Mouse (Mus musculus) CH12.LX (cell line): ENCODE data around the gene Apln. TPM values are rescaled to one million over a fixed set of nuclear protein-coding genes. Genes with fewer than 3 reads are reported as not detected.

ENCODE experiments used
- DNase-seq: peaks from one replicate; pipeline ENCODE4 v3.0.0-alpha.2; 2013; ENCODE audit errors: extremely low read depth
- H3K27ac ChIP-seq: 2 replicates; pipeline ENCODE4 v1.5.1; 2012; ENCODE audit warnings: low read depth, mild to moderate bottlenecking, control low read depth, moderate library complexity; ENCODE audit not compliant: insufficient read depth
- H3K27me3 ChIP-seq: replicated peaks from 2 replicates; pipeline ENCODE3; 2012; ENCODE audit warnings: inconsistent platforms
- H3K36me3 ChIP-seq, 2 experiments: replicated peaks in 1 of 2; 2 replicates each; pipeline versions ENCODE3 to v1.6.1; 2012; ENCODE audit warnings: inconsistent platforms in 1 of 2, low read length in 1 of 2, mild to moderate bottlenecking in 1 of 2, mixed read lengths in 1 of 2, moderate library complexity in 1 of 2; ENCODE audit not compliant: control insufficient read depth in 1 of 2, insufficient read depth in 1 of 2
- H3K4me1 ChIP-seq, 2 experiments: 2 replicates each; pipeline ENCODE4 v1.6.1; 2012; ENCODE audit warnings: inconsistent platforms in 1 of 2, moderate library complexity in 1 of 2; ENCODE audit not compliant: insufficient read depth in 2 of 2, control insufficient read depth in 1 of 2
- H3K4me2 ChIP-seq: 2 replicates; pipeline ENCODE4 v1.6.1; 2012; ENCODE audit warnings: low read depth, mild to moderate bottlenecking, control low read depth; ENCODE audit not compliant: poor library complexity, insufficient read depth, severe bottlenecking
- H3K4me3 ChIP-seq, 3 experiments: fragments of 150-350 bp in 1 of 3; sonication (generic) in 1 of 3; replicated peaks in 1 of 3; 2 replicates each; pipeline versions ENCODE3 to v1.5.1; 2011 to 2012; ENCODE audit warnings: low read depth in 2 of 3, low read length in 2 of 3, mild to moderate bottlenecking in 2 of 3, moderate library complexity in 2 of 3, control low read depth in 1 of 3, improper control_type of control experiment in 1 of 3, inconsistent platforms in 1 of 3, mixed read lengths in 1 of 3; ENCODE audit not compliant: poor library complexity in 1 of 3
- H3K79me2 ChIP-seq: replicated peaks from 2 replicates; pipeline ENCODE4 v1.6.1; 2012; ENCODE audit warnings: mild to moderate bottlenecking, moderate library complexity; ENCODE audit not compliant: control insufficient read depth, poor library complexity, insufficient read depth, severe bottlenecking; ENCODE audit errors: extremely low read depth
- H3K9ac ChIP-seq: 2 replicates; pipeline ENCODE4 v1.6.1; 2012; ENCODE audit warnings: low read depth, mild to moderate bottlenecking, control low read depth, moderate library complexity; ENCODE audit not compliant: insufficient read depth
- H3K9me3 ChIP-seq: replicated peaks from 2 replicates; pipeline ENCODE3; 2012; ENCODE audit warnings: low read length, inconsistent platforms, mixed read lengths
- ETS1 ChIP-seq: conservative IDR thresholded peaks from 2 replicates; pipeline ENCODE4 v1.6.1; 2012; ENCODE audit warnings: low read depth, mild to moderate bottlenecking, inconsistent platforms, low read length, improper control_type of control experiment, moderate library complexity
- POLR2A ChIP-seq: IDR thresholded peaks from 2 replicates; pipeline ENCODE4 v1.6.1; 2011; ENCODE audit warnings: low read depth, mild to moderate bottlenecking, improper control_type of control experiment, low read length
- POLR2AphosphoS2 ChIP-seq: IDR thresholded peaks from 2 replicates; pipeline ENCODE4 v1.6.1; 2011; ENCODE audit warnings: low read depth, low read length, improper control_type of control experiment
- RAD21 ChIP-seq: IDR thresholded peaks from 2 replicates; pipeline ENCODE4 v1.6.1; 2011; ENCODE audit warnings: low read depth, mild to moderate bottlenecking, low read length, improper control_type of control experiment, moderate library complexity
- USF1 ChIP-seq: IDR thresholded peaks from 2 replicates; pipeline ENCODE4 v1.6.1; 2014; ENCODE audit warnings: low read depth, mild to moderate bottlenecking, inconsistent platforms, low read length, improper control_type of control experiment
- USF2 ChIP-seq: conservative IDR thresholded peaks from 2 replicates; pipeline ENCODE4 v1.6.1; 2011; ENCODE audit warnings: low read depth, low read length, improper control_type of control experiment
- ZNF384 ChIP-seq: IDR thresholded peaks from 2 replicates; pipeline ENCODE4 v1.6.1; 2012; ENCODE audit warnings: low read depth, low read length, improper control_type of control experiment, inconsistent platforms
- dilution Hi-C: fragments of 300-500 bp; cut with MboI; formaldehyde crosslinking; loops from 2 replicates; pipeline ENCODE4 v1.14.3; 2020; ENCODE audit warnings: low sequenced_read_pairs; ENCODE audit not compliant: extremely low pct_unique_long_range_greater_than_20kb, extremely low pct_ligation_motif_present
- in situ Hi-C: fragments of 300-500 bp; cut with MboI; formaldehyde crosslinking; loops from 3 replicates; pipeline ENCODE4 v1.14.3; 2019; ENCODE audit warnings: low sequenced_read_pairs, low pct_ligation_motif_present, low pct_unique_long_range_greater_than_20kb, mixed read lengths
- polyA plus RNA-seq: library from polyadenylated mRNA; unstranded; fragments of >175 nt; gene quantifications from 2 replicates; pipeline ENCODE4 v1.2.1, GENCODE M21; 2012; ENCODE audit warnings: low read depth; ENCODE audit not compliant: insufficient read length
- total RNA-seq, 2 experiments: library from RNA; depleted of rRNA; stranded (reverse); fragments of 300-350 nt in 1 of 2; fragments of >200 nt in 1 of 2; gene quantifications; 2 replicates each; pipeline ENCODE4 v1.2.3; 2012 to 2014

The Apln gene
- total and polyA plus RNA-seq, 3 experiments: 0.08 to 0.15 (median 0.10) TPM

DNA sequence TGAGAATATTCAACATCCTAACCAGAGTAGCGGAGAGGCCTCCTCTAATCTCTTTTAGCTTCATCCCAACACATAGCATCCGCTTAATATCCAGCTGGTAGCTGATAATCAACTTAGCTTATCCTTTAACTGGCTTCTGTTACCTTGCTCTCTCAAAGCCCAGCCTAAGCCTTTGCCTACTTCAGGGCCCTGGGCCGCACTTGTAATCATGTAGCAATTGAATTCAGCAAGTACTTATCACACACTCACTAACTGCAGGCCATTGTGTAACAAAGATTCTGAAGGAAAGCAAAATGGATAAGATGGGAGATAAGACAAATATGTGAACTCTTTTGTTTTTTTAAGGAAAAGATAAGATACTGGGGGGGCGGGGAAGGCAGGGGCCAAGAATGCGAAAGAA lies 57.6 kb downstream of the Apln start:
- H3K27ac ChIP-seq: no peak overlapping the region
- H3K4me2 ChIP-seq: no peak overlapping the region; the same call in 1 of the 2 replicates
- H3K9me3 ChIP-seq: no peaks in the 10 kb centered on the region
- H3K36me3 ChIP-seq: no peaks in the 10 kb centered on the region
- H3K9ac ChIP-seq: no peak overlapping the region
- in situ Hi-C loops: no loop called here
- DNase-seq: no peak
- no peaks in the 10 kb centered on the region for H3K27me3 ChIP-seq
- TF ChIP-seq USF1: no peak
- H3K4me1 ChIP-seq: peaks cover 5 to 11% of the 10 kb centered on the region in 2 experiments; a peak in 3 of 4 replicates
- dilution Hi-C loops: no loop called here
- H3K79me2 ChIP-seq: no peaks in the 10 kb centered on the region
- no peak overlapping the region for H3K4me3 ChIP-seq

- H3K4me2 ChIP-seq: no peak overlapping the region; the same call in 1 of the 2 replicates
- no peak overlapping the region for H3K27ac ChIP-seq
- no peaks in the 10 kb centered on the region for H3K27me3 ChIP-seq
- no peaks in the 10 kb centered on the region for H3K36me3 ChIP-seq
- no peak overlapping the region for H3K4me3 ChIP-seq
- dilution Hi-C loops: no loop called here
- peak; percentile 67 for DNase-seq
- in situ Hi-C loops: no loop called here
- H3K4me1 ChIP-seq: peaks cover 5 to 11% of the 10 kb centered on the region in 2 experiments; a peak in 3 of 4 replicates
- H3K9me3 ChIP-seq: no peaks in the 10 kb centered on the region
- TF ChIP-seq ZNF384 (no peak), USF2 (no peak), POLR2A (no peak), RAD21 (no peak), ETS1 (peak; percentile 37; the same call in 1 of the 2 replicates), POLR2AphosphoS2 (no peak)
- TF ChIP-seq, all 38 proteins: peak for 1
- Histone ChIP-seq H3K79me2 (no peaks in the 10 kb centered on the region), H3K9ac (no peak overlapping the region)
Observed at GRCm38 (mm10) chrX:47976551-47976950, 58.1 kb downstream of the Apln start.

Other genes with a start within 250 kb of the Apln start
- 0.13 and 0.42 TPM in 2 replicates for gene Smarca1, start 141.9 kb downstream of the Apln start, total RNA-seq (2012; rRNA removed)
- gene Smarca1, start 141.9 kb downstream of the Apln start, total RNA-seq (2014; rRNA removed): 0.28 and 0.36 TPM in 2 replicates
- 0.44 and 0.46 TPM in 2 replicates for gene Smarca1, start 141.9 kb downstream of the Apln start, polyA plus RNA-seq
- 2.4 and 2.6 TPM in 2 replicates for gene Ocrl, start 122.5 kb downstream of the Apln start, total RNA-seq (2012; rRNA removed)
- gene Ocrl, start 122.5 kb downstream of the Apln start, total RNA-seq (2014; rRNA removed): 3.8 and 4.7 TPM in 2 replicates
- 6.2 and 7.1 TPM in 2 replicates for gene Ocrl, start 122.5 kb downstream of the Apln start, polyA plus RNA-seq
- gene Xpnpep2, start 73.9 kb upstream of the Apln start, total RNA-seq (2012; rRNA removed): 0.04 and 0.08 TPM in 2 replicates
- gene Xpnpep2, start 73.9 kb upstream of the Apln start, total RNA-seq (2014; rRNA removed): 0.05 and 0.09 TPM in 2 replicates
- gene Xpnpep2, start 73.9 kb upstream of the Apln start, polyA plus RNA-seq: 0.07 and 0.14 TPM in 2 replicates
- gene Sash3, start 111.6 kb upstream of the Apln start, total RNA-seq (2012; rRNA removed): 88.9 and 96.3 TPM in 2 replicates
- 138 and 148 TPM in 2 replicates for gene Sash3, start 111.6 kb upstream of the Apln start, total RNA-seq (2014; rRNA removed)
- 87.6 and 90.9 TPM in 2 replicates for gene Sash3, start 111.6 kb upstream of the Apln start, polyA plus RNA-seq
- 3.8 and 4.5 TPM in 2 replicates for gene Zdhhc9, start 174.0 kb upstream of the Apln start, total RNA-seq (2012; rRNA removed)
- 3.5 and 4.3 TPM in 2 replicates for gene Zdhhc9, start 174.0 kb upstream of the Apln start, total RNA-seq (2014; rRNA removed)
- gene Zdhhc9, start 174.0 kb upstream of the Apln start, polyA plus RNA-seq: 12.3 and 13.9 TPM in 2 replicates
- gene Utp14a, start 222.0 kb upstream of the Apln start, total RNA-seq (2012; rRNA removed): 29.3 and 36.2 TPM in 2 replicates
- 44.2 and 52.9 TPM in 2 replicates for gene Utp14a, start 222.0 kb upstream of the Apln start, total RNA-seq (2014; rRNA removed)
- gene Utp14a, start 222.0 kb upstream of the Apln start, polyA plus RNA-seq: 48.7 and 53.8 TPM in 2 replicates